Mouse (Mus musculus) CH12.LX (cell line): ENCODE measurements around the gene Hoxd12. TPM values are rescaled to one million over a fixed set of nuclear protein-coding genes. Genes with fewer than 3 reads are reported as not detected.

Source experiments
- DNase-seq: peaks from one replicate; pipeline ENCODE4 v3.0.0-alpha.2; 2013; ENCODE audit errors: extremely low read depth
- H3K27ac ChIP-seq: 2 replicates; pipeline ENCODE4 v1.5.1; 2012; ENCODE audit warnings: low read depth, mild to moderate bottlenecking, control low read depth, moderate library complexity; ENCODE audit not compliant: insufficient read depth
- H3K27me3 ChIP-seq: replicated peaks from 2 replicates; pipeline ENCODE3; 2012; ENCODE audit warnings: inconsistent platforms
- H3K36me3 ChIP-seq, 2 experiments: replicated peaks in 1 of 2; 2 replicates each; pipeline versions ENCODE3 to v1.6.1; 2012; ENCODE audit warnings: inconsistent platforms in 1 of 2, low read length in 1 of 2, mild to moderate bottlenecking in 1 of 2, mixed read lengths in 1 of 2, moderate library complexity in 1 of 2; ENCODE audit not compliant: control insufficient read depth in 1 of 2, insufficient read depth in 1 of 2
- H3K4me1 ChIP-seq, 2 experiments: 2 replicates each; pipeline ENCODE4 v1.6.1; 2012; ENCODE audit warnings: inconsistent platforms in 1 of 2, moderate library complexity in 1 of 2; ENCODE audit not compliant: insufficient read depth in 2 of 2, control insufficient read depth in 1 of 2
- H3K4me2 ChIP-seq: 2 replicates; pipeline ENCODE4 v1.6.1; 2012; ENCODE audit warnings: low read depth, mild to moderate bottlenecking, control low read depth; ENCODE audit not compliant: poor library complexity, insufficient read depth, severe bottlenecking
- H3K4me3 ChIP-seq, 3 experiments: fragments of 150-350 bp in 1 of 3; sonication (generic) in 1 of 3; replicated peaks in 1 of 3; 2 replicates each; pipeline versions ENCODE3 to v1.5.1; 2011 to 2012; ENCODE audit warnings: low read depth in 2 of 3, low read length in 2 of 3, mild to moderate bottlenecking in 2 of 3, moderate library complexity in 2 of 3, control low read depth in 1 of 3, improper control_type of control experiment in 1 of 3, inconsistent platforms in 1 of 3, mixed read lengths in 1 of 3; ENCODE audit not compliant: poor library complexity in 1 of 3
- H3K79me2 ChIP-seq: replicated peaks from 2 replicates; pipeline ENCODE4 v1.6.1; 2012; ENCODE audit warnings: mild to moderate bottlenecking, moderate library complexity; ENCODE audit not compliant: control insufficient read depth, poor library complexity, insufficient read depth, severe bottlenecking; ENCODE audit errors: extremely low read depth
- H3K9ac ChIP-seq: 2 replicates; pipeline ENCODE4 v1.6.1; 2012; ENCODE audit warnings: low read depth, mild to moderate bottlenecking, control low read depth, moderate library complexity; ENCODE audit not compliant: insufficient read depth
- H3K9me3 ChIP-seq: replicated peaks from 2 replicates; pipeline ENCODE3; 2012; ENCODE audit warnings: low read length, inconsistent platforms, mixed read lengths
- BHLHE40 ChIP-seq: IDR thresholded peaks from 2 replicates; pipeline ENCODE4 v1.6.1; 2011; ENCODE audit warnings: mild to moderate bottlenecking, low read depth, low read length, improper control_type of control experiment
- CHD1 ChIP-seq: IDR thresholded peaks from 2 replicates; pipeline ENCODE4 v1.6.1; 2012; ENCODE audit warnings: low read depth, low read length, improper control_type of control experiment, inconsistent platforms
- CHD2 ChIP-seq: IDR thresholded peaks from 2 replicates; pipeline ENCODE4 v1.6.1; 2011; ENCODE audit warnings: low read length, improper control_type of control experiment
- ELF1 ChIP-seq: IDR thresholded peaks from 2 replicates; pipeline ENCODE4 v1.6.1; 2014; ENCODE audit warnings: low read depth, mild to moderate bottlenecking, inconsistent platforms, low read length, improper control_type of control experiment
- EP300 ChIP-seq: IDR thresholded peaks from 2 replicates; pipeline ENCODE4 v1.6.1; 2011; ENCODE audit warnings: low read length, improper control_type of control experiment
- JUND ChIP-seq: conservative IDR thresholded peaks from 2 replicates; pipeline ENCODE4 v1.6.1; 2011; ENCODE audit warnings: low read depth, low read length, improper control_type of control experiment
- MAFK ChIP-seq: IDR thresholded peaks from 2 replicates; pipeline ENCODE4 v1.6.1; 2011; ENCODE audit warnings: low read length, improper control_type of control experiment; ENCODE audit not compliant: insufficient replicate concordance
- MYC ChIP-seq: IDR thresholded peaks from 2 replicates; pipeline ENCODE4 v1.6.1; 2011; ENCODE audit warnings: low read depth, mild to moderate bottlenecking, improper control_type of control experiment, low read length
- POLR2AphosphoS2 ChIP-seq: IDR thresholded peaks from 2 replicates; pipeline ENCODE4 v1.6.1; 2011; ENCODE audit warnings: low read depth, low read length, improper control_type of control experiment
- RAD21 ChIP-seq: IDR thresholded peaks from 2 replicates; pipeline ENCODE4 v1.6.1; 2011; ENCODE audit warnings: low read depth, mild to moderate bottlenecking, low read length, improper control_type of control experiment, moderate library complexity
- SIN3A ChIP-seq: IDR thresholded peaks from 2 replicates; pipeline ENCODE4 v1.6.1; 2012; ENCODE audit warnings: low read length, improper control_type of control experiment, inconsistent platforms
- SMC3 ChIP-seq: IDR thresholded peaks from 2 replicates; pipeline ENCODE4 v1.6.1; 2011; ENCODE audit warnings: low read depth, low read length, improper control_type of control experiment
- UBTF ChIP-seq: IDR thresholded peaks from 2 replicates; pipeline ENCODE4 v1.6.1; 2012; ENCODE audit warnings: low read depth, mild to moderate bottlenecking, inconsistent platforms, low read length, improper control_type of control experiment, moderate library complexity
- USF2 ChIP-seq: conservative IDR thresholded peaks from 2 replicates; pipeline ENCODE4 v1.6.1; 2011; ENCODE audit warnings: low read depth, low read length, improper control_type of control experiment
- ZC3H11A ChIP-seq: IDR thresholded peaks from 2 replicates; pipeline ENCODE4 v1.6.1; 2012; ENCODE audit warnings: low read depth, mild to moderate bottlenecking, inconsistent platforms, low read length, improper control_type of control experiment
- ZNF384 ChIP-seq: IDR thresholded peaks from 2 replicates; pipeline ENCODE4 v1.6.1; 2012; ENCODE audit warnings: low read depth, low read length, improper control_type of control experiment, inconsistent platforms
- dilution Hi-C: fragments of 300-500 bp; cut with MboI; formaldehyde crosslinking; loops from 2 replicates; pipeline ENCODE4 v1.14.3; 2020; ENCODE audit warnings: low sequenced_read_pairs; ENCODE audit not compliant: extremely low pct_unique_long_range_greater_than_20kb, extremely low pct_ligation_motif_present
- in situ Hi-C: fragments of 300-500 bp; cut with MboI; formaldehyde crosslinking; loops from 3 replicates; pipeline ENCODE4 v1.14.3; 2019; ENCODE audit warnings: low sequenced_read_pairs, low pct_ligation_motif_present, low pct_unique_long_range_greater_than_20kb, mixed read lengths
- polyA plus RNA-seq: library from polyadenylated mRNA; unstranded; fragments of >175 nt; gene quantifications from 2 replicates; pipeline ENCODE4 v1.2.1, GENCODE M21; 2012; ENCODE audit warnings: low read depth; ENCODE audit not compliant: insufficient read length
- total RNA-seq, 2 experiments: library from RNA; depleted of rRNA; stranded (reverse); fragments of 300-350 nt in 1 of 2; fragments of >200 nt in 1 of 2; gene quantifications; 2 replicates each; pipeline ENCODE4 v1.2.3; 2012 to 2014

Hoxd12 gene
- total and polyA plus RNA-seq, 3 experiments: not detected

DNA sequence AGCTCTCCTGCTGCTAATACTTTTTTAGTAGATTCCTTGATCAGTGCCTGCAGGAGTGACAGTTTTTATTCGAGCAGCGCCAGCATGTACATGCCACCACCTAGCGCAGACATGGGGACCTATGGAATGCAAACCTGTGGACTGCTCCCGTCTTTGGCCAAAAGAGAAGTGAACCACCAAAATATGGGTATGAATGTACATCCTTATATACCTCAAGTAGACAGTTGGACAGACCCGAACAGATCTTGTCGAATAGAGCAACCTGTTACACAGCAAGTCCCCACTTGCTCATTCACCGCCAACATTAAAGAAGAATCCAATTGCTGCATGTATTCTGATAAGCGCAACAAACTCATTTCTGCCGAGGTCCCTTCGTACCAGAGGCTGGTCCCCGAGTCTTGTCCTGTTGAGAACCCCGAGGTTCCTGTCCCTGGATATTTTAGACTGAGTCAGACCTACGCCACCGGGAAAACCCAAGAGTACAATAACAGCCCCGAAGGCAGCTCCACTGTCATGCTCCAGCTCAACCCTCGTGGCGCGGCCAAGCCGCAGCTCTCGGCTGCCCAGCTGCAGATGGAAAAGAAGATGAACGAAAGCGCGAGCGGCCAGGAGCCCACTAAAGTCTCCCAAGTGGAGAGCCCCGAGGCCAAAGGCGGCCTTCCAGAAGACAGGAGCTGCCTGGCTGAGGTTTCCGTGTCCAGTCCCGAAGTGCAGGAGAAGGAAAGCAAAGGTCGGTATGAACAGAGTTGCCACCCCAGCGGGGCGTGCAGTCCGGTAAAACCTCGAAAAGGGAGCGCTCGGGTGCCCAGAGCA, 17.4 kb downstream of the Hoxd12 start:
- H3K4me3 ChIP-seq: no peak overlapping the region
- H3K79me2 ChIP-seq: no peaks in the 10 kb centered on the region
- no peak overlapping the region for H3K27ac ChIP-seq
- no peaks in the 10 kb centered on the region for H3K4me1 ChIP-seq
- in situ Hi-C loops: loop anchor here (10.0 to 25.0 kb wide), 2 partner anchors 453 to 620 kb away; no protein-coding TSS in a partner anchor
- no peak for DNase-seq
- H3K36me3 ChIP-seq: no peaks in the 10 kb centered on the region
- H3K9ac ChIP-seq: no peak overlapping the region
- H3K4me2 ChIP-seq: no peak overlapping the region
- peaks cover 15% of the 10 kb centered on the region for H3K9me3 ChIP-seq
- no peak for TF ChIP-seq JUND
- no peak for TF ChIP-seq MAFK
- no peak for TF ChIP-seq POLR2AphosphoS2
- no peak for TF ChIP-seq CHD2
- no peak for TF ChIP-seq SMC3
- no peak for TF ChIP-seq USF2
- TF ChIP-seq ELF1: no peak
- no peak for TF ChIP-seq MYC
- TF ChIP-seq ZNF384: no peak
- no peak for TF ChIP-seq EP300
- TF ChIP-seq UBTF: no peak
- no peak for TF ChIP-seq RAD21
- dilution Hi-C loops: no loop called here
- H3K27me3 ChIP-seq: no peaks in the 10 kb centered on the region

DNA sequence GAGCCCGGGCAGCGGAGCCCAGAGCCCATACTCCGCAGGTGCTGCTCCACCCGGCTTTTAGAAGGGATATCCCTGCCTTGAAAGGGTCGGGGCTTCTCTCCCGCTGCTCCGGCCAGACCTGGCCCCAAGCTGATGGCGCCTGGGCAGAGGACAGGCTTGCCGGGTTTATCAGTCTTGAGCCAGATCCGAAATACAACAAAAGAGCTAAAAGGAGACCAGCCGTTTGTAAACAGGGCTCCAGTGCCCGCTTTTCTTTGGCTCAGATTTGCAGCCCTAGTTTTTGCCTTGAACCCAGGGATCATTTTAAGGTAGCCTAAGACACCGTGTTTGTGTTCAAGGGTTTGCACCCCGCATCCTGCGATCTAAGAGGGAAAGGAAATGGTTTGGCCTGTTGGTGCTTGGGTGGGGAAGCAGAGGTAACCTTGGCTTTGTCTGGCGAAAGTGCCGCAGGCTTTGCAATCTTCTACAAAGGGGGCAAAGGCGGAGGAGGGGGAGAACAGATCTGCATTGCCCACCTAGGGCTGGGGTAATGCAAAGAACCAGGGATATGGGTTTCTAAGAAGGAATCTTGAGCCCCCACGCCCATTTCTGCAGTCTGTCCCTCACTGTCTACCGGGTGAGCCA, 18.1 kb downstream of the Hoxd12 start:
- H3K9ac ChIP-seq: no peak overlapping the region
- peaks cover 15% of the 10 kb centered on the region for H3K9me3 ChIP-seq
- DNase-seq: no peak
- H3K36me3 ChIP-seq: no peaks in the 10 kb centered on the region
- H3K79me2 ChIP-seq: no peaks in the 10 kb centered on the region
- H3K27ac ChIP-seq: no peak overlapping the region
- H3K4me2 ChIP-seq: no peak overlapping the region
- in situ Hi-C loops: loop anchor here (10.0 to 25.0 kb wide), 2 partner anchors 452 to 619 kb away; no protein-coding TSS in a partner anchor
- dilution Hi-C loops: no loop called here
- no peaks in the 10 kb centered on the region for H3K27me3 ChIP-seq
- no peak overlapping the region for H3K4me3 ChIP-seq
- TF ChIP-seq ZC3H11A (no peak), CHD1 (no peak), SIN3A (no peak), BHLHE40 (no peak), MYC (no peak), MAFK (no peak)
- TF ChIP-seq, all 38 proteins: peak for 0
- H3K4me1 ChIP-seq: no peaks in the 10 kb centered on the region
